Mouse (Mus musculus) ES-Bruce4 (cell line): Measurements from ENCODE around the gene E2f4. TPM values are rescaled to one million over a fixed set of nuclear protein-coding genes. Genes with fewer than 3 reads are reported as not detected.

ENCODE experiments used
- H3K27ac ChIP-seq: 2 replicates; pipeline ENCODE4 v1.5.1; 2012; ENCODE audit warnings: low read length, inconsistent platforms; ENCODE audit not compliant: insufficient read depth
- H3K27me3 ChIP-seq: 2 replicates; pipeline ENCODE4 v1.6.1; 2012; ENCODE audit warnings: mild to moderate bottlenecking, low read length, inconsistent platforms; ENCODE audit not compliant: control insufficient read depth, poor library complexity, insufficient read depth, severe bottlenecking
- H3K36me3 ChIP-seq: 2 replicates; pipeline ENCODE4 v1.6.1; 2012; ENCODE audit warnings: inconsistent platforms, mild to moderate bottlenecking, low read length, moderate library complexity; ENCODE audit not compliant: control insufficient read depth, poor library complexity, insufficient read depth, severe bottlenecking
- H3K4me1 ChIP-seq: one replicate; pipeline ENCODE4 v1.8.1; 2011; ENCODE audit warnings: low read length; ENCODE audit not compliant: control insufficient read depth, insufficient read depth
- H3K4me3 ChIP-seq: 2 replicates; pipeline ENCODE4 v1.5.1; 2011; ENCODE audit warnings: low read depth, mild to moderate bottlenecking, low read length
- H3K9ac ChIP-seq: 2 replicates; pipeline ENCODE4 v1.6.1; 2012; ENCODE audit warnings: low read depth, mild to moderate bottlenecking, inconsistent platforms; ENCODE audit not compliant: poor library complexity, severe bottlenecking
- H3K9me3 ChIP-seq: replicated peaks from 2 replicates; pipeline ENCODE4 v1.6.1; 2012; ENCODE audit warnings: mild to moderate bottlenecking, low read length, inconsistent platforms; ENCODE audit not compliant: control insufficient read depth, poor library complexity, insufficient read depth, severe bottlenecking
- CTCF ChIP-seq: IDR thresholded peaks from one replicate; pipeline ENCODE4 v1.8.1; 2011; ENCODE audit warnings: low read depth, low read length
- EP300 ChIP-seq: IDR thresholded peaks from 2 replicates; pipeline ENCODE4 v1.6.1; 2011; ENCODE audit warnings: low read depth, low read length; ENCODE audit not compliant: insufficient read depth
- POLR2A ChIP-seq: IDR thresholded peaks from one replicate; pipeline ENCODE4 v1.8.1; 2011; ENCODE audit warnings: low read length; ENCODE audit not compliant: insufficient read depth
- polyA plus RNA-seq: library from polyadenylated mRNA; stranded (reverse); fragments of >200 nt; gene quantifications from 2 replicates; pipeline ENCODE4 v1.2.4, GENCODE M21; 2011; ENCODE audit warnings: low read depth; ENCODE audit not compliant: missing spikeins, insufficient read depth, insufficient read length

E2f4 gene
- polyA plus RNA-seq, 1 experiment: 104 TPM

- Histone ChIP-seq H3K4me3 (no peak overlapping the region), H3K27me3 (no peaks in the 10 kb centered on the region), H3K36me3 (peaks cover 4% of the 10 kb centered on the region), H3K9me3 (no peaks in the 10 kb centered on the region), H3K9ac (no peak overlapping the region), H3K27ac (no peak overlapping the region), H3K4me1 (peaks cover 8% of the 10 kb centered on the region)
- no peak for TF ChIP-seq EP300
- no peak for TF ChIP-seq POLR2A
- TF ChIP-seq CTCF: no peak
These were observed 41.5 kb downstream of the E2f4 start for GRCm38 (mm10) chr8:105338992-105339391.

GRCm38 (mm10) chr8:105339886-105340635 is 42.6 kb downstream of the E2f4 start:
- TF ChIP-seq EP300 (no peak), CTCF (no peak), POLR2A (no peak)
- Histone ChIP-seq H3K9ac (no peak overlapping the region), H3K27me3 (no peaks in the 10 kb centered on the region), H3K4me3 (no peak overlapping the region), H3K9me3 (no peaks in the 10 kb centered on the region), H3K4me1 (peaks cover 8% of the 10 kb centered on the region), H3K36me3 (no peaks in the 10 kb centered on the region; the same call in 1 of the 2 replicates), H3K27ac (no peak overlapping the region)

- H3K9me3 ChIP-seq: no peaks in the 10 kb centered on the region
- TF ChIP-seq POLR2A (no peak), EP300 (no peak), CTCF (no peak)
- no peak overlapping the region for H3K4me3 ChIP-seq
- H3K4me1 ChIP-seq: peaks cover 8% of the 10 kb centered on the region
- H3K27me3 ChIP-seq: no peaks in the 10 kb centered on the region
- no peaks in the 10 kb centered on the region; the same call in 1 of the 2 replicates for H3K36me3 ChIP-seq
- H3K27ac ChIP-seq: no peak overlapping the region
- no peak overlapping the region for H3K9ac ChIP-seq
These were observed 43.9 kb downstream of the E2f4 start for GRCm38 (mm10) chr8:105341399-105341798.

GRCm38 (mm10) chr8:105342768-105343167 is 45.3 kb downstream of the E2f4 start:
- H3K4me3 ChIP-seq: no peak overlapping the region
- peaks cover 6% of the 10 kb centered on the region for H3K4me1 ChIP-seq
- H3K36me3 ChIP-seq: no peaks in the 10 kb centered on the region; the same call in 1 of the 2 replicates
- no peak overlapping the region for H3K27ac ChIP-seq
- H3K9me3 ChIP-seq: no peaks in the 10 kb centered on the region
- H3K9ac ChIP-seq: no peak overlapping the region
- H3K27me3 ChIP-seq: no peaks in the 10 kb centered on the region
- TF ChIP-seq POLR2A: no peak
- no peak for TF ChIP-seq CTCF
- no peak for TF ChIP-seq EP300

- H3K9ac ChIP-seq: no peak overlapping the region
- H3K36me3 ChIP-seq: no peaks in the 10 kb centered on the region
These were observed 46.5 kb downstream of the E2f4 start for GRCm38 (mm10) chr8:105343791-105344574.

More at GRCm38 (mm10) chr8:105343791-105344574, 46.5 kb downstream of the E2f4 start:
- H3K27ac ChIP-seq: no peak overlapping the region; the same call in 1 of the 2 replicates
- H3K4me3 ChIP-seq: no peak overlapping the region
- H3K4me1 ChIP-seq: peaks cover 6% of the 10 kb centered on the region
- H3K9me3 ChIP-seq: no peaks in the 10 kb centered on the region
- TF ChIP-seq POLR2A: no peak
- TF ChIP-seq CTCF: no peak
- TF ChIP-seq EP300: no peak
- no peaks in the 10 kb centered on the region for H3K27me3 ChIP-seq
